Mouse (Mus musculus) embryonic facial prominence, embryonic 12.5 days (tissue): ENCODE results near the gene Tagln. TPM values are rescaled to one million over a fixed set of nuclear protein-coding genes. Genes with fewer than 3 reads are reported as not detected.

Experiments
- ATAC-seq: fragments of 200-750 bp; cut with Nextera tagmentation; 2 replicates; pipeline ENCODE4 v1.8.0; 2017; ENCODE audit not compliant: insufficient number of reproducible peaks, insufficient read depth, low FRiP score, low TSS enrichment
- H3K27ac ChIP-seq: fragments of 300-500 bp; sonication (generic); 2 replicates; pipeline ENCODE4 v1.5.1; 2016; ENCODE audit warnings: mild to moderate bottlenecking
- H3K27me3 ChIP-seq: fragments of 300-500 bp; sonication (generic); 2 replicates; pipeline ENCODE4 v1.6.1; 2016; ENCODE audit warnings: mild to moderate bottlenecking, moderate library complexity
- H3K36me3 ChIP-seq: fragments of 300-500 bp; sonication (generic); 2 replicates; pipeline ENCODE4 v1.6.1; 2016; ENCODE audit warnings: mild to moderate bottlenecking
- H3K4me1 ChIP-seq: fragments of 300-500 bp; sonication (generic); 2 replicates; pipeline ENCODE4 v1.6.1; 2016
- H3K4me2 ChIP-seq: fragments of 300-500 bp; sonication (generic); replicated peaks from 2 replicates; pipeline ENCODE4 v1.6.1; 2016; ENCODE audit warnings: mild to moderate bottlenecking, moderate library complexity
- H3K4me3 ChIP-seq: fragments of 300-500 bp; sonication (generic); 2 replicates; pipeline ENCODE4 v1.5.1; 2016; ENCODE audit warnings: mild to moderate bottlenecking
- H3K9ac ChIP-seq: fragments of 300-500 bp; sonication (generic); 2 replicates; pipeline ENCODE4 v1.6.1; 2016; ENCODE audit warnings: mild to moderate bottlenecking, moderate library complexity
- H3K9me3 ChIP-seq: fragments of 300-500 bp; sonication (generic); 2 replicates; pipeline ENCODE4 v1.6.1; 2016; ENCODE audit warnings: mild to moderate bottlenecking, moderate library complexity
- WGBS: fragments of 180-500 bp; shearing (Covaris S2); methylation state at CpG from one replicate; pipeline ENCODE4 v1.1.7; 2016; 5-methylcytosine and 5-hydroxymethylcytosine counted together
- polyA plus RNA-seq: library from polyadenylated mRNA; unstranded; fragments of >200 nt; fragmentation: Nextera tagmentation; extraction: Ambion mirVana; gene quantifications from 2 replicates; pipeline ENCODE4 v1.2.1, GENCODE M21; 2016

Gene Tagln
- polyA plus RNA-seq, 1 experiment from 2014 or later: 16.4 TPM

GRCm38 (mm10) chr9:45944506-45945400, 8.9 kb upstream of the Tagln start:
- H3K27ac ChIP-seq: no peak overlapping the region
- no peak overlapping the region for H3K4me2 ChIP-seq
- no peak overlapping the region for H3K9ac ChIP-seq
- no peak for ATAC-seq
- H3K36me3 ChIP-seq: peaks cover 91% of the 10 kb centered on the region
- H3K27me3 ChIP-seq: no peaks in the 10 kb centered on the region
- no peak overlapping the region for H3K4me3 ChIP-seq
- WGBS: 81% methylated on average over 13 of the region's 13 CpGs
- no peaks in the 10 kb centered on the region for H3K4me1 ChIP-seq
- no peaks in the 10 kb centered on the region for H3K9me3 ChIP-seq

- no peak for ATAC-seq
- Histone ChIP-seq H3K9ac (no peak overlapping the region), H3K27me3 (no peaks in the 10 kb centered on the region), H3K4me3 (no peak overlapping the region), H3K36me3 (peaks cover 92% of the 10 kb centered on the region), H3K27ac (no peak overlapping the region), H3K9me3 (no peaks in the 10 kb centered on the region), H3K4me1 (no peaks in the 10 kb centered on the region), H3K4me2 (no peak overlapping the region)
- WGBS: 89% methylated on average over 8 of the region's 8 CpGs
Observed at GRCm38 (mm10) chr9:45943628-45944505, 8.0 kb upstream of the Tagln start.

- Histone ChIP-seq H3K27ac (no peak overlapping the region), H3K4me2 (no peak overlapping the region), H3K4me3 (no peak overlapping the region), H3K9me3 (no peaks in the 10 kb centered on the region), H3K4me1 (no peaks in the 10 kb centered on the region), H3K36me3 (peaks cover 93% of the 10 kb centered on the region), H3K9ac (no peak overlapping the region), H3K27me3 (no peaks in the 10 kb centered on the region)
- ATAC-seq: no peak
- 90% methylated on average over 8 of the region's 8 CpGs for WGBS
Observed at GRCm38 (mm10) chr9:45942916-45943315, 7.1 kb upstream of the Tagln start.

GRCm38 (mm10) chr9:45942464-45942863, 6.6 kb upstream of the Tagln start:
- Histone ChIP-seq H3K27ac (no peak overlapping the region), H3K4me1 (no peaks in the 10 kb centered on the region), H3K4me2 (no peak overlapping the region), H3K9ac (no peak overlapping the region), H3K27me3 (no peaks in the 10 kb centered on the region), H3K36me3 (peaks cover 93% of the 10 kb centered on the region), H3K4me3 (no peak overlapping the region), H3K9me3 (no peaks in the 10 kb centered on the region)
- 92% methylated on average over 16 of the region's 16 CpGs for WGBS
- ATAC-seq: no peak

GRCm38 (mm10) chr9:45941329-45941888, 5.6 kb upstream of the Tagln start:
- Histone ChIP-seq H3K9me3 (no peaks in the 10 kb centered on the region), H3K27me3 (no peaks in the 10 kb centered on the region; the same call in 1 of the 2 replicates), H3K36me3 (peaks cover 85% of the 10 kb centered on the region), H3K4me2 (no peak overlapping the region), H3K9ac (no peak overlapping the region), H3K27ac (no peak overlapping the region), H3K4me3 (no peak overlapping the region), H3K4me1 (no peaks in the 10 kb centered on the region; the same call in 1 of the 2 replicates)
- ATAC-seq: no peak
- 60% methylated on average over 18 of the region's 18 CpGs for WGBS

- H3K27me3 ChIP-seq: no peaks in the 10 kb centered on the region; the same call in 1 of the 2 replicates
- no peak for ATAC-seq
- H3K9me3 ChIP-seq: no peaks in the 10 kb centered on the region
- H3K36me3 ChIP-seq: peaks cover 69% of the 10 kb centered on the region
- H3K27ac ChIP-seq: no peak overlapping the region
- no peak overlapping the region for H3K9ac ChIP-seq
- H3K4me2 ChIP-seq: no peak overlapping the region
- WGBS: 89% methylated on average over 6 of the region's 6 CpGs
- no peak overlapping the region for H3K4me3 ChIP-seq
- peaks cover 9% of the 10 kb centered on the region; the same call in 1 of the 2 replicates for H3K4me1 ChIP-seq
Observed at GRCm38 (mm10) chr9:45939794-45940193, 3.9 kb upstream of the Tagln start.

- no peak for ATAC-seq
- Histone ChIP-seq H3K9ac (no peak overlapping the region), H3K27me3 (no peaks in the 10 kb centered on the region; the same call in 1 of the 2 replicates), H3K4me1 (peaks cover 9% of the 10 kb centered on the region; the same call in 1 of the 2 replicates), H3K36me3 (peaks cover 62% of the 10 kb centered on the region), H3K4me2 (no peak overlapping the region), H3K27ac (no peak overlapping the region), H3K9me3 (no peaks in the 10 kb centered on the region), H3K4me3 (no peak overlapping the region)
- 82% methylated on average over 15 of the region's 15 CpGs for WGBS
Observed at GRCm38 (mm10) chr9:45938952-45939637, 3.2 kb upstream of the Tagln start.

- Histone ChIP-seq H3K27me3 (no peaks in the 10 kb centered on the region; the same call in 1 of the 2 replicates), H3K9me3 (no peaks in the 10 kb centered on the region), H3K27ac (no peak overlapping the region), H3K9ac (no peak overlapping the region), H3K4me1 (peaks cover 12% of the 10 kb centered on the region; the same call in 1 of the 2 replicates), H3K36me3 (peaks cover 52% of the 10 kb centered on the region), H3K4me2 (no peak overlapping the region), H3K4me3 (no peak overlapping the region)
- WGBS: 96% methylated on average over 8 of the region's 8 CpGs
- ATAC-seq: no peak
Observed at GRCm38 (mm10) chr9:45938088-45938487, 2.2 kb upstream of the Tagln start.

GRCm38 (mm10) chr9:45936883-45937282, 1.0 kb upstream of the Tagln start:
- H3K4me1 ChIP-seq: peaks cover 16% of the 10 kb centered on the region; the same call in 1 of the 2 replicates
- H3K9ac ChIP-seq: no peak overlapping the region
- no peaks in the 10 kb centered on the region for H3K9me3 ChIP-seq
- H3K27me3 ChIP-seq: no peaks in the 10 kb centered on the region; the same call in 1 of the 2 replicates
- peaks cover 40% of the 10 kb centered on the region for H3K36me3 ChIP-seq
- 17% methylated on average over 3 of the region's 3 CpGs for WGBS
- no peak overlapping the region for H3K27ac ChIP-seq
- H3K4me3 ChIP-seq: no peak overlapping the region
- peak; percentile 49; the same call in 1 of the 2 replicates for ATAC-seq
- H3K4me2 ChIP-seq: no peak overlapping the region

GRCm38 (mm10) chr9:45932571-45933415, 3.1 kb downstream of the Tagln start:
- no peaks in the 10 kb centered on the region; the same call in 1 of the 2 replicates for H3K27me3 ChIP-seq
- H3K4me3 ChIP-seq: no peak overlapping the region
- no peak for ATAC-seq
- peaks cover 16% of the 10 kb centered on the region; the same call in 1 of the 2 replicates for H3K4me1 ChIP-seq
- H3K36me3 ChIP-seq: peaks cover 44% of the 10 kb centered on the region
- no peak overlapping the region for H3K27ac ChIP-seq
- no peak overlapping the region for H3K9ac ChIP-seq
- H3K4me2 ChIP-seq: no peak overlapping the region
- 67% methylated on average over 11 of the region's 11 CpGs for WGBS
- no peaks in the 10 kb centered on the region for H3K9me3 ChIP-seq
